Mouse (Mus musculus) heart, postnatal 25 days (tissue): ENCODE measurements around the gene Pate1. TPM values are rescaled to one million over a fixed set of nuclear protein-coding genes. Genes with fewer than 3 reads are reported as not detected.

Experiments used
- DNase-seq: peaks from one replicate; pipeline ENCODE4 v3.0.0; 2022; ENCODE audit warnings: low spot score
- intact Hi-C: fragments of 180-260 bp; cut with DNase I; formaldehyde crosslinking; loops from one replicate; pipeline ENCODE4 v1.15.1; 2025
- total RNA-seq, 2 experiments: library from RNA; stranded (reverse); gene quantifications; 2 replicates each; pipeline ENCODE4 v1.2.3; 2021

The Pate1 gene
- total RNA-seq: not detected

GRCm38 (mm10) chr9:35687013-35687412 is at the start of gene Pate1:
Pate1 (minus strand) TSS chr9:35687390.
- intact Hi-C loops: no loop called here
- no peak for DNase-seq

- intact Hi-C loops: no loop called here
- no peak for DNase-seq
Measured at GRCm38 (mm10) chr9:35707265-35707664, 20.1 kb upstream of the Pate1 start.

DNA sequence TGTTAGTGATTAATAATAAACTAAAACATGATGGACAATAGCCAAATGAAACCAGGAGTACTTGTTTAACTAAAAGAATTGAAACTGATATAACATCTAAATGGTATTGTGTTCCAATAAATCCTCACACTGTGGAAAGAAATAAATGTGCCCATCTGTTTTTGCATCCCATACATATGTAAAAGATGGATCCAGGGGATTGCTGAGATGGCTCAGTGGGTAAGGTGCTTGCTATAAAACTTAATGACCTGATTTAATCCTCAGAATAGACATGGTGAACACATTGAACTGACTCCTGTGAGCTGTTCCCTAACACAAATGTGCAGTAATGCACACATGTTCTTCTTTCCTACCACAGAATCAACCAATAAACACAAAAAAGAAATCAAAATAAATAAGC is 4.7 kb upstream of the Pate1 start:
- intact Hi-C loops: no loop called here
- no peak for DNase-seq

DNA sequence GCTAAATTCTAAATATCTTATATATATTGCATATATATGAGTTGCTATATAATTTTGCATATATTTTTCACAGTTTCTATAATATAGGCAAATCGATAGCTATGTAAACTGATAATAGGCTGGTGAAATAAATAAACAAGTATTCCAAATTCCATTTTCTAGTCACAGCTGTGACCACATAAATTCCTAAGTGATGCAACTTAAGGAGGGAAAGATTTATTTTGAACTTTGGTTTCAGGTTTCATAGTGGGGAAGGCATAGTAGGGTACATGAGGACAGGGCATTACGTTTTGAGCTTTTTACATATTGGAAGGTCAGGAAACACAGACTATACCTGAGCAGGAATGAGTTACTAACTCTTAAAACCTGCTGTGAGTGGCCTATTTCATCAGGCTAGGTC is 13.6 kb downstream of the Pate1 start:
- intact Hi-C loops: no loop called here

DNA sequence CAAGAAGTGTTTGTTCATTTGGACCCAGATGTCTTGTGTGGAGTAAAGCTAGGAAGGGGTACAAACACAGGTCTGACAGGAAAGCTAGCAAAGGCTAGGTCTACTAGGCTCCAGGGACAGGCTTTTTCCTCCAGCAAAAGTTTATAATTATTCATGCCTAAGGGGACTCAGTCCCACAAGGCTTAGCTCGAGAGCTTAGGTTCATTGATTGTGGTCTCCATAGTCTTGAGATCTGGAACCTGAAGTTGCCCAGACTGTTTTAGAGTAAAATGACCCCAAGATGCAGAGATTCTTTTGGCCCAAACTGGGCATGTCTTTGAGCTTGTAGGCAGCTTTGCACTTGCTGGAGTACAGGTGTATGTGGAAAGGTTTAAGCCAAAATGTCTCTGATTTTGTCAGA is 39.1 kb downstream of the Pate1 start, which contains the start of gene Pate3:
Gene Pate3 (minus strand): TSS at position 101 of the 400 bp plus-strand sequence.
- DNase-seq: no peak
- intact Hi-C loops: no loop called here

More for the DNA sequence above, 13.6 kb downstream of the Pate1 start:
- DNase-seq: no peak

Other genes starting within 250 kb of the Pate1 start
- not detected for gene Gm1113, start 169.1 kb downstream of the Pate1 start, total RNA-seq
- not detected for gene Ddx25, start 128.9 kb downstream of the Pate1 start, total RNA-seq
- gene Pus3, start 128.8 kb downstream of the Pate1 start, total RNA-seq: 1 to 10 TPM; 6.6 to 7.5 TPM
- gene Pate2, start 117.1 kb downstream of the Pate1 start, total RNA-seq: not detected
- 1 to 10 TPM; 2.2 to 2.6 TPM for gene Hyls1, start 117.0 kb downstream of the Pate1 start, total RNA-seq
- not detected for gene Pate4, start 75.4 kb downstream of the Pate1 start, total RNA-seq
- gene Pate3, start 39.2 kb downstream of the Pate1 start, total RNA-seq: not detected
- not detected for gene Gm17677, start 53.7 kb upstream of the Pate1 start, total RNA-seq
- gene Gm17727, start 90.7 kb upstream of the Pate1 start, total RNA-seq: not detected
- gene Gm27235, start 102.7 kb upstream of the Pate1 start, total RNA-seq: not detected
- not detected for gene D730048I06Rik, start 102.7 kb upstream of the Pate1 start, total RNA-seq
- not detected for gene 9230110F15Rik, start 156.8 kb upstream of the Pate1 start, total RNA-seq
- gene 9230113P08Rik, start 221.0 kb upstream of the Pate1 start, total RNA-seq: not detected